Mouse (Mus musculus): ENCODE measurements at regions not wholly inside any gene's neighbourhood (a gene's known extent, or its start where the extent isn't known, plus 50 kb on each side); places are given as distances from the start of the nearest gene placed in this dataset.
"Not testable (repeated sequence)": the region's sequence is repeated elsewhere in the genome, so short reads cannot be mapped to it uniquely, and the experiment has no call there.

DNA sequence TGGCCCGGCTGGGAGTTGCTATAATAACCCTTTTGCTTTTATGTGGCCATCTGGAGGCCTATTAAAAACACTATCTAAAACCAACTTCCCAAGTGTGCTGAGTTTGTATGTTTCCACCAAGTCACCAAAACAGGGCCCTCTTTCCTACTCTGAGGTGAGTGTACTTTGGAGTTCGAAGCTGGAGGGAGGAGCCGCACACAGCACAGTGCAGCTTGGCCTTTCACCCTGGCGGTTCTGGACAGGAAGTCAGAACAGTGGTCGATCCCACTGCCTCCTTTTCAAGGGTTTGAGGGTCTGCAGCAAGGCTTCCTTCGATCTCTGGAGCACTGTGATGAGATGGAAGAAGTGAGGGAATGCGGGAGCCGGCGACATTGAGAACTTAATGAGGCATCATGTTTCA, 363.8 kb upstream of the Fign start:
- 61% methylated on average over 9 of the region's 9 CpGs for WGBS
- no peak overlapping the region for H3K27ac ChIP-seq (ENCODE audit: low read length)
- H3K27me3 ChIP-seq (ENCODE audit: control insufficient read depth, insufficient read depth, low read depth, low read length) = no peaks in the 10 kb centered on the region
- H3K4me3 ChIP-seq (ENCODE audit: low read length) = no peak overlapping the region
- no peak for ATAC-seq (ENCODE audit: low read depth)
- no peak overlapping the region for H3K4me2 ChIP-seq (ENCODE audit: low read depth, low read length)
- H3K9ac ChIP-seq (ENCODE audit: low read length) = no peak overlapping the region
- no peaks in the 10 kb centered on the region for H3K36me3 ChIP-seq (ENCODE audit: control insufficient read depth, insufficient read depth, low read length)
- no peaks in the 10 kb centered on the region for H3K9me3 ChIP-seq (ENCODE audit: control insufficient read depth, low read length)
- no peaks in the 10 kb centered on the region for H3K4me1 ChIP-seq (replicated peaks; ENCODE audit: control insufficient read depth, insufficient read depth, low read length)

DNA sequence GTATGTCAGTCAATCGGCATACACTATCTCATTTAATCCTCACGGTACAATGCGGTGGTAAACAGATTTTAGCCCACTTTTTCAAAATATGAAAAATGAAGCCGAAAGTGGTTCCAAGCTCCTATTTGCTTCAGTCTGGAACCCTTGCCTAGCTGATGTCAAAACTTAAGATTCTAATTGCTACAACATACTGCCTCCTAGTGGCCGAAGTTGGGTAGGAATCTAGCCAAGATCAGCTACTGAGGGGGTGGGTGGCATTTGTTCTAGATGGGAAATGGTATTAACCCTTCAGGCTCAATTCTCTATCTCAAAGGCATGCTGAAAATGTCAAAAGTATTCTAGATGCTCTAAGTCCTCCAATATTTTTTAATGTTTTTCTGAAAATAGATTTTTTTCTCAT, 360.3 kb upstream of the Fign start:
- Histone ChIP-seq H3K36me3 (ENCODE audit: control insufficient read depth, insufficient read depth, low read length) (no peaks in the 10 kb centered on the region), H3K27ac (ENCODE audit: low read length) (no peak overlapping the region), H3K4me1 (replicated peaks; ENCODE audit: control insufficient read depth, insufficient read depth, low read length) (no peaks in the 10 kb centered on the region), H3K9me3 (ENCODE audit: control insufficient read depth, low read length) (no peaks in the 10 kb centered on the region), H3K4me2 (ENCODE audit: low read depth, low read length) (no peak overlapping the region), H3K4me3 (ENCODE audit: low read length) (no peak overlapping the region), H3K9ac (ENCODE audit: low read length) (no peak overlapping the region), H3K27me3 (ENCODE audit: control insufficient read depth, insufficient read depth, low read depth, low read length) (no peaks in the 10 kb centered on the region)
- 57% methylated on average over 5 of the region's 5 CpGs for WGBS
- no peak for ATAC-seq (ENCODE audit: low read depth)

DNA sequence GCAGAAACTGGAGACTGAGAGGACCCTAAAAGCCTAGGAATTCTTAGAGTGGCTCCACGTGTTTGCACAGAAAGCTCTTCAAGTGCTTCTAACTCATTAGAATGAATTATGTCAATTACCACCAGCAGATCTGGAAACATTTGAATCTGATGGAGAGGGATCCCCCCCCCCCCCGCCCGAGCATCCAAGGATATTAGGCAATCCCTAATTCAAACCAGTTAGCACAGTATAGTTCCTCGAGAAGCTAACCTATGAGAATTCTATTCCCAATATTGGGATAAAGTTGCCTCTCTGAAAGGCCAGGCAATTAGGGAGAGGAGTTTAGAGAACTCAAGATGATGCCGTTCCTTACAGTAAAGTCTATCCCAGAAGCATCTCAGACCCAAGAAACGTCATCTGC, 354.9 kb upstream of the Fign start:
- H3K4me3 ChIP-seq (ENCODE audit: low read length) = no peak overlapping the region
- no peaks in the 10 kb centered on the region for H3K36me3 ChIP-seq (ENCODE audit: control insufficient read depth, insufficient read depth, low read length)
- no peak for ATAC-seq (ENCODE audit: low read depth)
- H3K9ac ChIP-seq (ENCODE audit: low read length) = no peak overlapping the region
- no peak overlapping the region for H3K4me2 ChIP-seq (ENCODE audit: low read depth, low read length)
- H3K4me1 ChIP-seq (replicated peaks; ENCODE audit: control insufficient read depth, insufficient read depth, low read length) = no peaks in the 10 kb centered on the region
- H3K9me3 ChIP-seq (ENCODE audit: control insufficient read depth, low read length) = no peaks in the 10 kb centered on the region
- WGBS = 69% methylated on average over 6 of the region's 6 CpGs
- no peaks in the 10 kb centered on the region for H3K27me3 ChIP-seq (ENCODE audit: control insufficient read depth, insufficient read depth, low read depth, low read length)
- no peak overlapping the region for H3K27ac ChIP-seq (ENCODE audit: low read length)

DNA sequence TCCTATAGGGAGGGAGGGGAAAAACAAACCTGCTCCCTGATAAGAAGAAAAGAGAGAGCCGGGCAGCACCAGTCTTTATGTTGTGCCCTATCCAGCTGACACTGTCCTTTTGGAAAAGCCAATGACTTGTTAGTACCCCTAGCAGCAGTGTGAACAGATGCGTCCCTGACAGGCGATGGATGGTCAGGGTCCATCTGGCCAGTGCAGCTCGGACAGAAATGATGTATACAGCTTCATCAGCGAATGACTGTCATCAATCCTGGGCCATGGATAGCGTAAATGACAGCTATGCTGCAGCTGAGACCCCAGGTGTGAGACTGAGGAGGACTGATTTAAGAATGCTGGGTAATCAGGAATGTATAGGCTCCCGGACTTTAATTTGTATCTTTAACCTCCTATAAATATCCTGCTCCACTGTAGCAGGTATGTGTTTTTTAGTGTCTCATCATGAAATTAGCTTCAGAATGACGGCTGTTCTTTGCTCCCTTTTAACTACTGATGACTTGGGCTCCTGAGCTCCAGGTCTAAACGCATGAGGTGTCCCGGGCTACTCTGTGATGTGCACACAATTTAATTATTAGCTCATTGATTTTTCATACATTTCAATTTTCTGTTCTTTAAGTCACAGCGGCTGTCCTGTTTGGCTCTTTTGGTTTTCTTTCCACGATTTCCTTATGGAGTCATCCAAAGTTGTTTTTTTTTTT, 353.9 kb upstream of the Fign start:
- H3K4me2 ChIP-seq (ENCODE audit: low read depth, low read length) = no peak overlapping the region
- no peak overlapping the region for H3K4me3 ChIP-seq (ENCODE audit: low read length)
- WGBS = 68% methylated on average over 12 of the region's 12 CpGs
- no peak for ATAC-seq (ENCODE audit: low read depth)
- no peak overlapping the region for H3K27ac ChIP-seq (ENCODE audit: low read length)
- H3K4me1 ChIP-seq (replicated peaks; ENCODE audit: control insufficient read depth, insufficient read depth, low read length) = no peaks in the 10 kb centered on the region
- H3K9ac ChIP-seq (ENCODE audit: low read length) = no peak overlapping the region
- H3K27me3 ChIP-seq (ENCODE audit: control insufficient read depth, insufficient read depth, low read depth, low read length) = no peaks in the 10 kb centered on the region
- H3K36me3 ChIP-seq (ENCODE audit: control insufficient read depth, insufficient read depth, low read length) = no peaks in the 10 kb centered on the region
- no peaks in the 10 kb centered on the region for H3K9me3 ChIP-seq (ENCODE audit: control insufficient read depth, low read length)

DNA sequence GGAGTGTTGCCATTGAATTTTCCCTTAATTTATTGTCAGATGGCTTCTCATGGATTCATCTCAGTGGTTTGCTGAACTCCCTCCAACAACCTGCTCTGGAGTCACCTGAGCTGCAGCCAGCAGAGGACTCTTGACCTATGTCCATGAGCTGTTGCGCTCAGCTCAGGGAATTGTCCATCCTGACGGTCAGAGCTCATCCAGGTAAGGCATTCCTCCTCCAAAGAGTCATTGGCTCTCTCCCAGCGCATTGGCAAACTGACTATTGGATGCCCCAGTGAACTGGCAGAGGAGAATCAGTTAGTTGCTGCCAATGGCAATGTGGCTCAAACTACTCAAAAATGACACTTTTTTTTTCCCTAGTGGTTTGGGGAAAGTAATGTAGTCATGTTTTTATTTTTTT, 345.3 kb upstream of the Fign start:
- Histone ChIP-seq H3K9me3 (ENCODE audit: control insufficient read depth, low read length) (no peaks in the 10 kb centered on the region), H3K4me2 (ENCODE audit: low read depth, low read length) (no peak overlapping the region), H3K36me3 (ENCODE audit: control insufficient read depth, insufficient read depth, low read length) (no peaks in the 10 kb centered on the region), H3K4me3 (ENCODE audit: low read length) (no peak overlapping the region), H3K4me1 (replicated peaks; ENCODE audit: control insufficient read depth, insufficient read depth, low read length) (no peaks in the 10 kb centered on the region), H3K27me3 (ENCODE audit: control insufficient read depth, insufficient read depth, low read depth, low read length) (no peaks in the 10 kb centered on the region), H3K9ac (ENCODE audit: low read length) (no peak overlapping the region), H3K27ac (ENCODE audit: low read length) (no peak overlapping the region)
- WGBS = 84% methylated on average over 3 of the region's 3 CpGs
- no peak for ATAC-seq (ENCODE audit: low read depth)

DNA sequence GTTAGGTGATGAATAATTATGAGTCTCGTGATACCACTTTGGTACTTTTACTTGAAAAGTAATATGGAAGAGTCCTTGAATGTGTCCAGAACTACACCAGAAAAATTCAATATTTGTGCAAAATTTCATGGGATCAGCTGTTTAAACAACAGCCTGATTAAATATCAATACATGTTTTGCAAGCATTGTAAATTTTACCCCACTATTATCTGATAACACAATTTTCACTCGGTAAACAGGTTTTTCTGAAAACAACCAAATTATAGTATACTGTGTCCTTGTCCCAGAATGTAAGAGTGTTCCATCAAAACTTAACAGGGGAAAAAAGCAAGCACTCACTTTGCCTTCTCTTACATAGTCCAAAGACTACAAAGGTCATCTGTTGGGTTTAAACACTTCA, 343.1 kb upstream of the Fign start:
- H3K36me3 ChIP-seq (ENCODE audit: control insufficient read depth, insufficient read depth, low read length) = no peaks in the 10 kb centered on the region
- H3K9me3 ChIP-seq (ENCODE audit: control insufficient read depth, low read length) = no peaks in the 10 kb centered on the region
- WGBS = 79% methylated on average over 2 of the region's 2 CpGs
- no peak overlapping the region for H3K27ac ChIP-seq (ENCODE audit: low read length)
- no peaks in the 10 kb centered on the region for H3K27me3 ChIP-seq (ENCODE audit: control insufficient read depth, insufficient read depth, low read depth, low read length)
- no peak for ATAC-seq (ENCODE audit: low read depth)
- H3K9ac ChIP-seq (ENCODE audit: low read length) = no peak overlapping the region
- no peak overlapping the region for H3K4me3 ChIP-seq (ENCODE audit: low read length)
- H3K4me1 ChIP-seq (replicated peaks; ENCODE audit: control insufficient read depth, insufficient read depth, low read length) = no peaks in the 10 kb centered on the region
- H3K4me2 ChIP-seq (ENCODE audit: low read depth, low read length) = no peak overlapping the region

DNA sequence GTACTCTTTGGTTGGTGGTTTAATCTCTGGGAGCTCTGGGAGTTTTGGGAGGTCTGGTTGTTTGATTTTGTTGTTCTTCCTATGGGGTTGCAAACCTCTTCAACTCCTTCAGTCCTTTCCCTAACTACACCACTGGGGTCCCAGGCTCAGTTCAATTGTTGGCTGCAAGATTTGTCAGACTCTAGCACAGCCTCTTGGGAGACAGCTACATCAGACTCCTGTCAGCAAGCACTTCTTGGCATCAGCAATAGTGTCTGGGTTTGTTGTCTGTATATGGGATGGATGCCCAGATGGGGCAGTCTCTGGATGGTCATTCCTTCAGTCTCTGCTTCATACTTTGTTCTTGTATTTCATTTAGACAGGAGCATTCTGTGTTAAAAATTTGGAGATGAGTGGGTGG, 319.3 kb upstream of the Fign start:
- H3K4me2 ChIP-seq (ENCODE audit: low read depth, low read length); H3K9ac ChIP-seq (ENCODE audit: low read length); H3K27me3 ChIP-seq (ENCODE audit: control insufficient read depth, insufficient read depth, low read depth, low read length); H3K4me3 ChIP-seq (ENCODE audit: low read length); H3K36me3 ChIP-seq (ENCODE audit: control insufficient read depth, insufficient read depth, low read length); H3K4me1 ChIP-seq (replicated peaks; ENCODE audit: control insufficient read depth, insufficient read depth, low read length); H3K9me3 ChIP-seq (ENCODE audit: control insufficient read depth, low read length): not testable (repeated sequence)
- peak; percentile 80 for ATAC-seq (ENCODE audit: low read depth)
- 0 out of 2 replicates have a peak overlapping the region, but pooled peaks have one; percentile 5 for H3K27ac ChIP-seq (ENCODE audit: low read length)

DNA sequence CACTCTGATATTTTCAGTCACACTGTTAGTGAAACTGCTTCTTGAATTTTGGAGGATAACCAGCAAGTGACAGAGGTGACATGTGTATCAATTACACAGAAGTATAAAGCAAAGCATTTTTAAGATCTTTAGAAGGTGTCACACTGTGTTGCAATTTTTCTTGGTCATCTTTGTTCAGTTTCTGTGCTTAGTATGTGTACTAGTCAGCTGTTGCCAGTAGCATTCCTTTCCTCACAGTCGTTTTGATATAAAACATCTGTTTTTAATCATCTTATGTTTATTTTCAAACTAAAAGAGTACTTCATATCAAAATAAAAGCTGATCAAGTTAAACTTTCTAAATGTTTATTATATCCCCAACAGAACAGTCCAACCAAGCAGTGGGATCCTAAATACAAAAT, 316.0 kb upstream of the Fign start:
- Histone ChIP-seq H3K36me3 (ENCODE audit: control insufficient read depth, insufficient read depth, low read length) (no peaks in the 10 kb centered on the region), H3K9me3 (ENCODE audit: control insufficient read depth, low read length) (no peaks in the 10 kb centered on the region), H3K9ac (ENCODE audit: low read length) (no peak overlapping the region), H3K4me1 (replicated peaks; ENCODE audit: control insufficient read depth, insufficient read depth, low read length) (no peaks in the 10 kb centered on the region), H3K4me3 (ENCODE audit: low read length) (no peak overlapping the region), H3K27me3 (ENCODE audit: control insufficient read depth, insufficient read depth, low read depth, low read length) (no peaks in the 10 kb centered on the region), H3K27ac (ENCODE audit: low read length) (no peak overlapping the region), H3K4me2 (ENCODE audit: low read depth, low read length) (no peak overlapping the region)
- 30% methylated on average over 1 of the region's 1 CpGs for WGBS
- peak; percentile 91 for ATAC-seq (ENCODE audit: low read depth)

DNA sequence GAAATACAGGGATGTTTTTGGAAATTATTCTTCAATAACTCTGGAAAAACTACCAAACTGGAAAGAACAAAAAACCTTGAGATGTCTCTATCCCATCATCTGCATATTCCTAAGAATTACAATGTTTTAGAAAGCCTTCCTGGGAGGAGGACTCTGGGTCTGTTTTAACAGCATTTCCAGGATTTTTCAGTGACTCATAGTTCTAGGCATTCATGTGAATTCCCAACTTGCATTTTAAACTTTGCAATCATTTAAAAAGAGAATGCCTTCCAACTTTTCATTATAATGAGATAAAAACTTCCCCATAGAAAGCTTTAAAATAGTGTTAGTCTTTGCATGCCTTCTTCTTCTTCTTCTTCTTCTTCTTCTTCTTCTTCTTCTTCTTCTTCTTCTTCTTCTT, 315.4 kb upstream of the Fign start:
- H3K36me3 ChIP-seq (ENCODE audit: control insufficient read depth, insufficient read depth, low read length) = no peaks in the 10 kb centered on the region
- no peaks in the 10 kb centered on the region for H3K27me3 ChIP-seq (ENCODE audit: control insufficient read depth, insufficient read depth, low read depth, low read length)
- no peak overlapping the region for H3K4me2 ChIP-seq (ENCODE audit: low read depth, low read length)
- no peaks in the 10 kb centered on the region for H3K4me1 ChIP-seq (replicated peaks; ENCODE audit: control insufficient read depth, insufficient read depth, low read length)
- no peak overlapping the region for H3K9ac ChIP-seq (ENCODE audit: low read length)
- no peak overlapping the region for H3K4me3 ChIP-seq (ENCODE audit: low read length)
- no peak for ATAC-seq (ENCODE audit: low read depth)
- H3K27ac ChIP-seq (ENCODE audit: low read length) = no peak overlapping the region
- no peaks in the 10 kb centered on the region for H3K9me3 ChIP-seq (ENCODE audit: control insufficient read depth, low read length)

DNA sequence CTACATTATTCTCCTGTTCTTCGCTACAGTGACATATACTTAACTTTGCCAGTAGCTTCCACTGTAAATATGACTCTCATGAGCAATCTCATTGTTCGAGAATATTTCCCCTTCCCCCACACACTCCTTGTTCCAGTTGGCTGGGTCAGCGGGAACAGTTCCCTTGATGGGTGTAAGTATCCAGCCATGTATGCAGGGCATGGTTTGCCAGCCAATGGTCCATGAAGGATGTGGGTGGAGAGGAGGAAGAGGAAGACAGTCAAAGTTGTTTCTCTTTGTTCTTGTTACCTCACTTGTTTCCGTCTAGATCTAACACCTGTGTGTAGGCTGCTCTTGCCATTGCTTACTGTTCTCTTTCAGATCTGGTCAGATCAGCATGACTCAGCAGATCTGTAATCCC, 298.1 kb upstream of the Fign start:
- Histone ChIP-seq H3K27me3 (ENCODE audit: control insufficient read depth, insufficient read depth, low read depth, low read length) (no peaks in the 10 kb centered on the region), H3K27ac (ENCODE audit: low read length) (no peak overlapping the region), H3K4me3 (ENCODE audit: low read length) (no peak overlapping the region), H3K9me3 (ENCODE audit: control insufficient read depth, low read length) (no peaks in the 10 kb centered on the region), H3K9ac (ENCODE audit: low read length) (no peak overlapping the region), H3K4me1 (replicated peaks; ENCODE audit: control insufficient read depth, insufficient read depth, low read length) (no peaks in the 10 kb centered on the region), H3K36me3 (ENCODE audit: control insufficient read depth, insufficient read depth, low read length) (no peaks in the 10 kb centered on the region), H3K4me2 (ENCODE audit: low read depth, low read length) (no peak overlapping the region)
- 77% methylated on average over 4 of the region's 4 CpGs for WGBS
- ATAC-seq (ENCODE audit: low read depth) = 0 out of 2 replicates have a peak, but pooled peaks have one; percentile 10

Measured in lung, embryonic 16.5 days (tissue).